Comparison of ENCODE assay signal across 13 mouse cellular contexts in the genomic region with DNA sequence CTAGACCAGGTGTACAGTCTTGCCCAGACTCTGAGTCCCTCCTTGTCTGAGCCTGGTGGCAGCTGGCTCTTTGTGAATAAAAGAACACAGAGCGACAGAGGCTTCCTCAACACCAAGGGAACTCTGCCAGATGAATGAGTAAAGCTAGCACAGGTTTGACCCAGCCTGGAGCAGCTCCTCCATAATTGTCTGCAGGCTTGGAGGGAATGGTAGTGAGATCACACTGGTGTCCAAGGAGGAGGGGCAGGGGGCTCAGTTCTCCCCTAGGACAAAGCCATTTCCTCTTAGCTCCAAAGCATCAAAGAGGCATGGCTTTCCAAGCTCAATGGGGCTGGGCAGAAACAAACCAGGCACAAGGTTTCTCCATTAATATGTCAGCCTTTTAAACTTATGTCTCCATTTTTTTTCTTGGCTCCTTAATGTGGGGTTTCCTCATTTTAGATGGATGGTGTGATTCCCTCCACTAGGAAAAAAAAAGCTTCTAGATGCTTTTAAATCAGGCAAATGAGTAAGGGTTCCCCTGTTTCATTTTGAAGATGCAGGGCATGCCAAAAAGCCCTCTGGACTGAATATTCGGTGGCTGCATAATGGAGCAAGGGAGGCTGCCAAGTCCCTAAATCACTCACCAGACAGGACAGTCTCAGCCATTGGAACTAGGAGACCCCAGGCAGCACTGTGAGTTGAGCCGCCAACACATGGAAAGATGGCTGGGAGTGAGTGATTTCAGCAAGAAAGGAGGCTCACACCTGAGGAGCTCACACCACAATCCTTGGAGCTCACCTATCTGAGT.
DNase-seq lines count a peak whose midpoint lies in the region; ATAC-seq lines count a peak whose summit lies in the region.
"Had no signal": no experiment of that assay in that cellular context is flagged by ENCODE, and none has a peak within 500 bp of the region (broad histone marks: within the 10 kb centered on the region; RNA-seq: fewer than 3 reads in every experiment).

No protein-coding gene starts in this region.

- H3K27ac ChIP-seq in intestine, embryonic 15.5 days: no peak overlapping the region
- no peak overlapping the region for H3K27ac ChIP-seq in intestine, embryonic 16.5 days (ENCODE audit: low read length)
- H3K27ac ChIP-seq in neural tube, embryonic 13.5 days (replicated peaks): peak overlapping the region; percentile 29
- H3K27ac ChIP-seq in limb, embryonic 13.5 days: no peak overlapping the region; the same call in 1 of the 2 replicates
- H3K27ac ChIP-seq: heart, embryonic 10.5 days; liver, embryonic 13.5 days had no signal

- no peak for DNase-seq in neural tube, embryonic 10.5 days (ENCODE audit: extremely low spot score, low spot score)
- DNase-seq in layer of hippocampus, postnatal 36 days: no peak
- DNase-seq in thymus, postnatal 36 days: no peak
- DNase-seq: adrenal gland, postnatal 10 days; heart, postnatal 4 days; liver, embryonic 13.5 days; lung, postnatal 36 days had no signal

- H3K4me1 ChIP-seq in intestine, embryonic 15.5 days (replicated peaks): peaks cover 4% of the 10 kb centered on the region; the same call in 1 of the 2 replicates
- peaks cover 3% of the 10 kb centered on the region; the same call in 1 of the 2 replicates for H3K4me1 ChIP-seq in intestine, embryonic 16.5 days (ENCODE audit: control insufficient read depth, insufficient read depth, low read length)
- H3K4me1 ChIP-seq in neural tube, embryonic 13.5 days (replicated peaks): peaks cover 15% of the 10 kb centered on the region; the same call in 1 of the 2 replicates
- peaks cover 17% of the 10 kb centered on the region for H3K4me1 ChIP-seq in limb, embryonic 13.5 days
- H3K4me1 ChIP-seq: liver, embryonic 13.5 days had no signal

- no peaks in the 10 kb centered on the region for H3K36me3 ChIP-seq in intestine, embryonic 15.5 days
- no peaks in the 10 kb centered on the region for H3K36me3 ChIP-seq in intestine, embryonic 16.5 days (ENCODE audit: control insufficient read depth, insufficient read depth, low read length)
- no peaks in the 10 kb centered on the region for H3K36me3 ChIP-seq in neural tube, embryonic 13.5 days
- H3K36me3 ChIP-seq in limb, embryonic 13.5 days: no peaks in the 10 kb centered on the region
- H3K36me3 ChIP-seq: heart, embryonic 10.5 days; liver, embryonic 13.5 days had no signal

- no peaks in the 10 kb centered on the region for H3K9me3 ChIP-seq in intestine, embryonic 15.5 days
- no peaks in the 10 kb centered on the region for H3K9me3 ChIP-seq in intestine, embryonic 16.5 days (ENCODE audit: control insufficient read depth, low read length)
- no peaks in the 10 kb centered on the region for H3K9me3 ChIP-seq in neural tube, embryonic 13.5 days
- no peaks in the 10 kb centered on the region for H3K9me3 ChIP-seq in limb, embryonic 13.5 days
- H3K9me3 ChIP-seq: heart, embryonic 10.5 days; liver, embryonic 13.5 days had no signal

- no peaks in the 10 kb centered on the region for H3K27me3 ChIP-seq in intestine, embryonic 15.5 days (replicated peaks)
- no peaks in the 10 kb centered on the region for H3K27me3 ChIP-seq in intestine, embryonic 16.5 days (replicated peaks; ENCODE audit: control insufficient read depth, insufficient read depth, low read length)
- H3K27me3 ChIP-seq in neural tube, embryonic 13.5 days: no peaks in the 10 kb centered on the region
- no peaks in the 10 kb centered on the region for H3K27me3 ChIP-seq in limb, embryonic 13.5 days
- H3K27me3 ChIP-seq: liver, embryonic 13.5 days had no signal

- 0 out of 2 replicates have a peak, but pooled peaks have one; percentile 23 for ATAC-seq in intestine, embryonic 15.5 days
- ATAC-seq in intestine, embryonic 16.5 days: no peak
- ATAC-seq in neural tube, embryonic 13.5 days (ENCODE audit: low read depth): peak; percentile 80
- peak; percentile 54 for ATAC-seq in limb, embryonic 13.5 days (ENCODE audit: low FRiP score, low read depth)

- WGBS in intestine, embryonic 15.5 days: 56% methylated on average over 3 of the region's 3 CpGs
- 68% methylated on average over 3 of the region's 3 CpGs for WGBS in intestine, embryonic 16.5 days
- WGBS in neural tube, embryonic 13.5 days: 53% methylated on average over 3 of the region's 3 CpGs
- 50% methylated on average over 3 of the region's 3 CpGs for WGBS in limb, embryonic 13.5 days

- no peak overlapping the region for H3K9ac ChIP-seq in intestine, embryonic 15.5 days
- H3K9ac ChIP-seq in intestine, embryonic 16.5 days (ENCODE audit: low read depth, low read length): no peak overlapping the region
- no peak overlapping the region for H3K9ac ChIP-seq in neural tube, embryonic 13.5 days
- no peak overlapping the region for H3K9ac ChIP-seq in limb, embryonic 13.5 days
- H3K9ac ChIP-seq: liver, embryonic 13.5 days had no signal

- H3K4me3 ChIP-seq in intestine, embryonic 15.5 days (replicated peaks): no peak overlapping the region
- H3K4me3 ChIP-seq in intestine, embryonic 16.5 days (ENCODE audit: low read length): no peak overlapping the region
- no peak overlapping the region for H3K4me3 ChIP-seq in neural tube, embryonic 13.5 days
- no peak overlapping the region for H3K4me3 ChIP-seq in limb, embryonic 13.5 days
- H3K4me3 ChIP-seq: erythroblast, embryonic 14.5 days; heart, embryonic 10.5 days; liver, embryonic 13.5 days had no signal

- H3K4me2 ChIP-seq in intestine, embryonic 15.5 days (replicated peaks): no peak overlapping the region
- H3K4me2 ChIP-seq in intestine, embryonic 16.5 days (ENCODE audit: low read depth, low read length): no peak overlapping the region
- H3K4me2 ChIP-seq in neural tube, embryonic 13.5 days: no peak overlapping the region
- H3K4me2 ChIP-seq in limb, embryonic 13.5 days (replicated peaks): no peak overlapping the region
- H3K4me2 ChIP-seq: liver, embryonic 13.5 days had no signal
